Mouse (Mus musculus) E14TG2a.4 (cell line): ENCODE data around the gene Plcb4.

Source experiments
- CTCF ChIP-seq: conservative IDR thresholded peaks from 2 replicates; pipeline ENCODE4 v1.5.1; 2014; ENCODE audit warnings: low read length
- NANOG ChIP-seq: IDR thresholded peaks from 2 replicates; pipeline ENCODE4 v1.6.1; 2014; ENCODE audit warnings: borderline replicate concordance, low read length, mixed read lengths
- POU5F1 ChIP-seq: IDR thresholded peaks from 2 replicates; pipeline ENCODE4 v1.6.1; 2014; ENCODE audit warnings: low read length, borderline replicate concordance

DNA sequence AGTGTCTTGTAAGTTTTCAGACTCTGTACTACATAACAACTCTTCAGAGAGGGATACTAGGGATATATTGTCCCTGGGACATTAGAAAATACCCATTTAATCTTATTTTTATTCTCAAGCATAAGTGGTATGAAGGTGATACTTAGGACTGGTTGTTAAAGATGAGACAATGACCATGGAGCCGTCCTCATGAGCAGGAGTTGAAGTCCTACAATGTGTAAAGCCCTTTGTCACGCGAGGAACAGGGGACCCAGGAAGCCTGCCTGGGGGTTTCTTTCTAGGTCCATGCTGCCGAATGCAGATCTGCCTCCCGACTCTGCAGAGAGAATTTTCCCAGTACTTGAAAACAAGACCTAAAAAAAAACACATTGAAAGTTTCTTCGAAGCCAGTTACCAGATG, 338.1 kb downstream of the Plcb4 start:
- no peak for TF ChIP-seq CTCF
- no peak for TF ChIP-seq POU5F1
- no peak for TF ChIP-seq NANOG
